Mouse (Mus musculus): Measurements from ENCODE around the gene Dcbld2. TPM values are rescaled to one million over a fixed set of nuclear protein-coding genes. Genes with fewer than 3 reads are reported as not detected.

Dcbld2 gene
- total and polyA plus RNA-seq, 2 experiments from 2014 or later, result 4.1 to 26.5 TPM

DNA sequence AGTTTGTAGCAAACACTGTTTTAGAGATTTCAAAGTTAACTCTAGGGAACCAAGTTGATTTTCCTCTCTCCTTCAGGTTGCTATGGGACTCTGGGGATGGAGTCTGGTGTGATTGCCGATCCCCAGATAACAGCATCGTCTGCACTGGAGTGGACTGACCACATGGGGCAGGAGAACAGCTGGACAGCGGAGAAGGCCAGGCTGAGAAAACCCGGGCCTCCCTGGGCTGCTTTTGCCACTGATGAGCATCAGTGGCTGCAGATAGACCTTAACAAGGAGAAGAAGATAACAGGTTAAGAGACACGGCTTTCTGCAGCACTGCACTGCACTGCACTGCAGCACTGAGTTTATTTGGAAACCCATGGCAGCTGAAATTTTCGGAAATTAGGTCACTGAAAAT lies 42.4 kb downstream of the Dcbld2 start:
- H3K4me2 ChIP-seq (ENCODE audit: low read depth, low read length), result no peak overlapping the region
- TF ChIP-seq EP300 (IDR thresholded peaks at IDR 0.05; ENCODE audit: low read depth), result no peak
- peak; percentile 6; the same call in 1 of the 2 replicates for TF ChIP-seq CTCF (IDR thresholded peaks at IDR 0.05; ENCODE audit: low read depth)

DNA sequence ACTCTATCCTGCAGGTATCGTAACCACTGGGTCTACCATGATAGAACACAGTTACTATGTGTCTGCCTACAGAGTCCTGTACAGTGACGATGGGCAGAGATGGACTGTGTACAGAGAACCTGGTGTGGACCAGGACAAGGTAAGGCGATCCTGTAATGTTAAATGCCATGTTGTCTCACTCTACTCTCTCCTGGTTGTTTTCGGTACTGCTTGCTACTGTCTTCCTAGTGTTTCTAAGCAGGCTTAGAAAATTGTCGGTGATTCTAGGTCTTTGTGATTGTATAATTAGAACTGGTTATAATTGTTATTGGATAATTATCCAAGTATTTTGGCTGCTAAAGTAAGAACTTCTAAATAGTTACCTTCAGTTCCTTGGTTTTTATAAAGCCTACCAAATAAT lies 43.4 kb downstream of the Dcbld2 start:
- Histone ChIP-seq H3K4me2 (ENCODE audit: low read depth, low read length) (no peak overlapping the region), H3K4me3 (ENCODE audit: low read depth, low read length) (no peak overlapping the region), H3K9me3 (replicated peaks; ENCODE audit: control insufficient read depth, low read length) (no peaks in the 10 kb centered on the region), H3K27ac (ENCODE audit: low read depth) (no peak overlapping the region), H3K4me1 (ENCODE audit: control insufficient read depth, insufficient read depth) (peaks cover 4% of the 10 kb centered on the region; the same call in 1 of the 2 replicates), H3K27me3 (ENCODE audit: control insufficient read depth, insufficient read depth, low read length) (no peaks in the 10 kb centered on the region), H3K9ac (replicated peaks; ENCODE audit: low read depth, low read length) (no peak overlapping the region), H3K36me3 (replicated peaks; ENCODE audit: control insufficient read depth, insufficient read depth, low read length) (peaks cover 44% of the 10 kb centered on the region)
- DNase-seq (ENCODE audit: low spot score), result no peak
- ATAC-seq (ENCODE audit: insufficient read depth, low read depth), result no peak
- TF ChIP-seq EP300 (IDR thresholded peaks at IDR 0.05; ENCODE audit: low read depth), result no peak
- peak; percentile 26 for TF ChIP-seq CTCF (IDR thresholded peaks at IDR 0.05; ENCODE audit: low read depth)
- 84% methylated on average over 5 of the region's 5 CpGs for WGBS

More for the DNA sequence above, 42.4 kb downstream of the Dcbld2 start:
- H3K4me1 ChIP-seq (ENCODE audit: control insufficient read depth, insufficient read depth), result peaks cover 4% of the 10 kb centered on the region; the same call in 1 of the 2 replicates
- no peak for DNase-seq (ENCODE audit: low spot score)
- H3K27ac ChIP-seq (ENCODE audit: low read depth), result no peak overlapping the region
- H3K27me3 ChIP-seq (ENCODE audit: control insufficient read depth, insufficient read depth, low read length), result no peaks in the 10 kb centered on the region
- ATAC-seq (ENCODE audit: insufficient read depth, low read depth), result no peak
- H3K9ac ChIP-seq (replicated peaks; ENCODE audit: low read depth, low read length), result no peak overlapping the region
- 49% methylated on average over 6 of the region's 6 CpGs for WGBS
- no peak overlapping the region for H3K4me3 ChIP-seq (ENCODE audit: low read depth, low read length)
- no peaks in the 10 kb centered on the region for H3K9me3 ChIP-seq (replicated peaks; ENCODE audit: control insufficient read depth, low read length)
- H3K36me3 ChIP-seq (replicated peaks; ENCODE audit: control insufficient read depth, insufficient read depth, low read length), result peaks cover 37% of the 10 kb centered on the region

DNA sequence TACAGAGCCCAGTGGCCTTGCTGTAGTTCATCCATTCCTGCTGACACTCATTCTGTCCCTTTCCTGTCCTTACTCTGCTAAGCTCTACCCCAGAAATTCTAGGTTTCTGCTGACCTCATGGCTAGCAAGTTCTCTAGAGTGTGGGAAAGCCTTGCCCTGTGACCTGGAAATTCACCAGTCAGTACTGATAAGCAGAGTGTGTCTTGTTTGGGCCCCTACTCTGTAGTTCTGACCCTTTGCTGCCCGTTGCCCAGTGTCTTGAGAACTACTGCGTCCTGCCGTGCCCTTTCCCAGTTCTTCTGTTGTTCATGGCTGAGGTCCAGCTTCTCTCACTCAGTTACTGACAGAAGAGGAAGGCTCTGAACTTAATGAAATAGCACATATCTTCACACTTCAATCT lies 44.9 kb downstream of the Dcbld2 start:
- H3K9me3 ChIP-seq (replicated peaks; ENCODE audit: control insufficient read depth, low read length), result no peaks in the 10 kb centered on the region
- H3K4me3 ChIP-seq (ENCODE audit: low read depth, low read length), result no peak overlapping the region
- H3K9ac ChIP-seq (replicated peaks; ENCODE audit: low read depth, low read length), result no peak overlapping the region
- DNase-seq (ENCODE audit: low spot score) (peak; percentile 45), ATAC-seq (ENCODE audit: insufficient read depth, low read depth) (peak; percentile 62)
- H3K4me2 ChIP-seq (ENCODE audit: low read depth, low read length), result no peak overlapping the region
- H3K4me1 ChIP-seq (ENCODE audit: control insufficient read depth, insufficient read depth), result peaks cover 4% of the 10 kb centered on the region; the same call in 1 of the 2 replicates
- H3K27ac ChIP-seq (ENCODE audit: low read depth), result peak overlapping the region; percentile 43; the same call in 1 of the 2 replicates
- no peaks in the 10 kb centered on the region for H3K27me3 ChIP-seq (ENCODE audit: control insufficient read depth, insufficient read depth, low read length)
- TF ChIP-seq CTCF (IDR thresholded peaks at IDR 0.05; ENCODE audit: low read depth) (no peak), EP300 (IDR thresholded peaks at IDR 0.05; ENCODE audit: low read depth) (no peak)
- H3K36me3 ChIP-seq (replicated peaks; ENCODE audit: control insufficient read depth, insufficient read depth, low read length), result peaks cover 44% of the 10 kb centered on the region
- WGBS, result 12% methylated on average over 3 of the region's 3 CpGs

DNA sequence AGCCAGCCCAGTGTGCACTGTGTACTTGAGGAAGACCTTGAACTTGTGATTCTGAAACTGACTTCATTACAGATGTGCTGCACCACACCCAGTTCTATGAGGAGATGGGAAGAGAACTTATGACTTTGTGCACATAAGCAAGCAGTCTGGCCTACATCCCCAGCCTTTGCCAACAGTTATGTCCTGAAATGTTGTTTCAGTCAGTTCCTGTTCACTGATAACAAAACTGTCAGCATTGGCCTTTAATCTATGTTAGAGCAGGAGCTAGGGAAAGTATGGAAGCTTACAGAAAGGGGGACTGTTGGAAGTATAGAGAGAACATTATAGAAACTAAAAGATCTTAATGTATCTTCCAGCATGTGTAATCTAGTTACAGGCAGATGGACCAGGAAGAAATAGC lies 45.6 kb downstream of the Dcbld2 start:
- Histone ChIP-seq H3K9ac (replicated peaks; ENCODE audit: low read depth, low read length) (no peak overlapping the region), H3K27me3 (ENCODE audit: control insufficient read depth, insufficient read depth, low read length) (no peaks in the 10 kb centered on the region), H3K27ac (ENCODE audit: low read depth) (peak overlapping the region; percentile 43; the same call in 1 of the 2 replicates), H3K9me3 (replicated peaks; ENCODE audit: control insufficient read depth, low read length) (no peaks in the 10 kb centered on the region), H3K4me2 (ENCODE audit: low read depth, low read length) (no peak overlapping the region), H3K36me3 (replicated peaks; ENCODE audit: control insufficient read depth, insufficient read depth, low read length) (peaks cover 49% of the 10 kb centered on the region), H3K4me3 (ENCODE audit: low read depth, low read length) (no peak overlapping the region), H3K4me1 (ENCODE audit: control insufficient read depth, insufficient read depth) (peaks cover 4% of the 10 kb centered on the region; the same call in 1 of the 2 replicates)
- no peak for DNase-seq (ENCODE audit: low spot score)
- ATAC-seq (ENCODE audit: insufficient read depth, low read depth), result peak; percentile 17; the same call in 1 of the 2 replicates
- TF ChIP-seq EP300 (IDR thresholded peaks at IDR 0.05; ENCODE audit: low read depth) (no peak), CTCF (IDR thresholded peaks at IDR 0.05; ENCODE audit: low read depth) (no peak)

DNA sequence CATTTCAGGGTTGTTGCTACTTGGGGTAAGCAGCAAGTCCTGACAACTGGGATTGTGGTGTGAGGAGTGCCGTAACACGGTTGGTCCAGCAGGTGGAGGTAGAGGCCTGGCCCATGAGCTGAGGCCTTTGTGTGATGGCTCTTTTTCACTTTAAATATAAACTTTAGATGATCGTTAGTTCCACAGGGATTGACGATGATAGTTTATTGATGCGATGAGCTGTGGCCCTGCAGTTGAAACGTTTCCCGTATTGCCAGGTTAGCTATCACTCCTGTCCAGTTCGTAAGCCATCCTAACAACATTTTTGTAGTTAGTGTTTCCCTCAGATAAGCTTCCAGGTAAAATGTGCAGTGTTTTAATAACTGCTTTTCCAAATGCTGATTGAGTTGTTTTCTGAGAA lies 46.4 kb downstream of the Dcbld2 start:
- TF ChIP-seq EP300 (IDR thresholded peaks at IDR 0.05; ENCODE audit: low read depth) (no peak), CTCF (IDR thresholded peaks at IDR 0.05; ENCODE audit: low read depth) (peak; percentile 88)
- Histone ChIP-seq H3K9ac (replicated peaks; ENCODE audit: low read depth, low read length) (no peak overlapping the region), H3K4me3 (ENCODE audit: low read depth, low read length) (no peak overlapping the region), H3K9me3 (replicated peaks; ENCODE audit: control insufficient read depth, low read length) (no peaks in the 10 kb centered on the region), H3K4me2 (ENCODE audit: low read depth, low read length) (no peak overlapping the region), H3K27ac (ENCODE audit: low read depth) (no peak overlapping the region), H3K36me3 (replicated peaks; ENCODE audit: control insufficient read depth, insufficient read depth, low read length) (peaks cover 46% of the 10 kb centered on the region), H3K27me3 (ENCODE audit: control insufficient read depth, insufficient read depth, low read length) (no peaks in the 10 kb centered on the region), H3K4me1 (ENCODE audit: control insufficient read depth, insufficient read depth) (peaks cover 5% of the 10 kb centered on the region; the same call in 1 of the 2 replicates)
- 53% methylated on average over 8 of the region's 8 CpGs for WGBS
- peak; percentile 63 for DNase-seq (ENCODE audit: low spot score)
- ATAC-seq (ENCODE audit: insufficient read depth, low read depth), result no peak; the same call in 1 of the 2 replicates

DNA sequence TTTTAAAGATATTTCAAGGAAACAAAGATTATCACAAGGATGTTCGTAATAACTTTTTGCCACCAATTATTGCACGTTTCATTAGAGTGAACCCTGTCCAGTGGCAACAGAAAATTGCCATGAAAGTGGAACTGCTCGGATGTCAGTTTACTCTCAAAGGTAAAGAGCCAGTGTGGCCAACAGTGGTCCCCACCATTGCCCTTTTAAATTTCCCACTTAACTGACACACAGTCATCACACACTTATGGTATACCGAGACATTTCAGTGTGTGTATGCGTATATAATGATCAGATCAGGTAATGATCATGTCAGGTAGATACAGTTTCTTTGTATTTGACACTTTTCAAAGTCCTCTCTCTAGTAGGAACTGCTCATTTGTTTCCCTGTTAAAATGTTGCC lies 46.9 kb downstream of the Dcbld2 start:
- DNase-seq (ENCODE audit: low spot score) (no peak), ATAC-seq (ENCODE audit: insufficient read depth, low read depth) (no peak)
- Histone ChIP-seq H3K4me3 (ENCODE audit: low read depth, low read length) (no peak overlapping the region), H3K27ac (ENCODE audit: low read depth) (no peak overlapping the region), H3K9ac (replicated peaks; ENCODE audit: low read depth, low read length) (no peak overlapping the region), H3K27me3 (ENCODE audit: control insufficient read depth, insufficient read depth, low read length) (no peaks in the 10 kb centered on the region), H3K36me3 (replicated peaks; ENCODE audit: control insufficient read depth, insufficient read depth, low read length) (peaks cover 45% of the 10 kb centered on the region), H3K4me1 (ENCODE audit: control insufficient read depth, insufficient read depth) (peaks cover 7% of the 10 kb centered on the region; the same call in 1 of the 2 replicates), H3K9me3 (replicated peaks; ENCODE audit: control insufficient read depth, low read length) (no peaks in the 10 kb centered on the region), H3K4me2 (ENCODE audit: low read depth, low read length) (no peak overlapping the region)
- no peak for TF ChIP-seq EP300 (IDR thresholded peaks at IDR 0.05; ENCODE audit: low read depth)
- TF ChIP-seq CTCF (IDR thresholded peaks at IDR 0.05; ENCODE audit: low read depth), result no peak
- WGBS, result 84% methylated on average over 5 of the region's 5 CpGs
